28 mouse cellular contexts compared by ENCODE assay signal in the genomic region with DNA sequence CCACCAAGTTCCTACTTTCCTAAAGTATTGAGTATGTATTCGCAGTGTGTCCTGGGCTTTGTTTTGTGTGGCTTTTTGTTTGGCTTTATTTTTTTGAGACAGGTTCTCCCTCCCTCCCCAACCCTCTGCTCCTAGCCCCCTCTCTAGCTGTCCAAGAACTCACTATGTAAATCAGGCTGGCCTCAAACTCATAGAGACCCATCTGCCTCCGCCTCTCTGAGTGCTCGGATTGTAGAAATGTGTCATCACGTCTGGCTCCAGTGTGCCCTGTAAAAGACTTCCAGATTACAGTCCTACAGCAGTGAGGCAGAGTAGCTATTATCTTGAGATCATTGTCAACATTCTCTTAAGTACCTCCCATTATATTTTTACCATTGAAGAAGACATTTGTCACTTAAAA.
"Had no signal": no experiment of that assay in that cellular context is flagged by ENCODE, and none has a peak within 500 bp of the region (broad histone marks: within the 10 kb centered on the region; RNA-seq: fewer than 3 reads in every experiment).

No protein-coding gene starts in this region.

- DNase-seq: gastrocnemius, postnatal 10 days; gastrocnemius, postnatal 25 days; heart, adult 18-20 months; heart, postnatal 14 days; heart, postnatal 4 days; kidney, adult 18-20 months; kidney, adult 8-10 months; kidney, postnatal 14 days; kidney, postnatal 36 days; layer of hippocampus, adult 9-11 months; layer of hippocampus, postnatal 36 days; left cerebral cortex, postnatal 4 days; lung, adult 18-20 months had no signal

- ATAC-seq: hindbrain, embryonic 16.5 days; inflammation-experienced regulatory T-cells, adult 6 months; intestine, embryonic 15.5 days; intestine, postnatal 0 days; liver, embryonic 12.5 days had no signal

- H3K27me3 ChIP-seq: heart, embryonic 15.5 days; hindbrain, embryonic 12.5 days; intestine, embryonic 15.5 days; kidney, embryonic 15.5 days; limb, embryonic 13.5 days; limb, embryonic 15.5 days; liver, embryonic 12.5 days had no signal

- H3K4me2 ChIP-seq: heart, embryonic 11.5 days; heart, embryonic 15.5 days; hindbrain, embryonic 12.5 days; hindbrain, embryonic 14.5 days; intestine, embryonic 15.5 days; kidney, embryonic 15.5 days; limb, embryonic 13.5 days; limb, embryonic 15.5 days; liver, embryonic 12.5 days had no signal

- H3K4me3 ChIP-seq: heart, embryonic 15.5 days; hindbrain, embryonic 10.5 days; hindbrain, embryonic 12.5 days; intestine, embryonic 15.5 days; kidney, embryonic 15.5 days; limb, embryonic 13.5 days; limb, embryonic 15.5 days; liver, embryonic 12.5 days had no signal

- H3K27ac ChIP-seq: heart, embryonic 15.5 days; hindbrain, embryonic 10.5 days; hindbrain, embryonic 12.5 days; hindbrain, embryonic 14.5 days; intestine, embryonic 15.5 days; kidney, embryonic 15.5 days; kidney, postnatal 0 days; limb, embryonic 13.5 days; limb, embryonic 15.5 days; liver, embryonic 12.5 days; liver, embryonic 14.5 days had no signal

- H3K36me3 ChIP-seq: heart, embryonic 15.5 days; hindbrain, embryonic 12.5 days; intestine, embryonic 15.5 days; limb, embryonic 15.5 days had no signal

- H3K9me3 ChIP-seq: heart, embryonic 15.5 days; hindbrain, embryonic 10.5 days; hindbrain, embryonic 12.5 days; intestine, embryonic 15.5 days; kidney, embryonic 15.5 days; limb, embryonic 13.5 days; limb, embryonic 15.5 days; liver, embryonic 12.5 days had no signal

- H3K9ac ChIP-seq: heart, embryonic 15.5 days; hindbrain, embryonic 12.5 days; hindbrain, embryonic 14.5 days; intestine, embryonic 15.5 days; kidney, embryonic 15.5 days; limb, embryonic 13.5 days; limb, embryonic 15.5 days; liver, embryonic 12.5 days; liver, embryonic 14.5 days had no signal

- H3K4me1 ChIP-seq: hindbrain, embryonic 12.5 days; intestine, embryonic 15.5 days; limb, embryonic 15.5 days had no signal
